Mouse (Mus musculus): ENCODE measurements around the gene Uimc1.

Uimc1 gene

GRCm38 (mm10) chr13:55058042-55058441 is 42.1 kb downstream of the Uimc1 start:
- in situ Hi-C loops (cut with MboI, MseI): no loop called here

- in situ Hi-C loops (cut with MboI, MseI): no loop called here
Measured at GRCm38 (mm10) chr13:55047706-55048105, 52.4 kb downstream of the Uimc1 start.

- in situ Hi-C loops (cut with MboI, MseI): no loop called here
Measured at GRCm38 (mm10) chr13:55040016-55040415, 60.1 kb downstream of the Uimc1 start.

- in situ Hi-C loops (cut with MboI, MseI): no loop called here
Measured at GRCm38 (mm10) chr13:55024215-55024614, 75.9 kb downstream of the Uimc1 start.

GRCm38 (mm10) chr13:55022715-55023114 is 77.4 kb downstream of the Uimc1 start:
- in situ Hi-C loops (cut with MboI, MseI): no loop called here

GRCm38 (mm10) chr13:55022256-55022655 is 77.8 kb downstream of the Uimc1 start:
- in situ Hi-C loops (cut with MboI, MseI): no loop called here

- in situ Hi-C loops (cut with MboI, MseI): no loop called here
Measured at GRCm38 (mm10) chr13:55021194-55021779, 78.8 kb downstream of the Uimc1 start, which contains the start of gene Hk3. Gene Hk3, minus strand, starts transcription at chr13:55021385.

- in situ Hi-C loops (cut with MboI, MseI): no loop called here
Measured at GRCm38 (mm10) chr13:55020051-55020450, 80.0 kb downstream of the Uimc1 start.

- in situ Hi-C loops (cut with MboI, MseI): no loop called here
Measured at GRCm38 (mm10) chr13:55019181-55019580, 80.9 kb downstream of the Uimc1 start.

GRCm38 (mm10) chr13:55018700-55019099 is 81.4 kb downstream of the Uimc1 start:
- in situ Hi-C loops (cut with MboI, MseI): no loop called here

GRCm38 (mm10) chr13:55017898-55018599 is 82.1 kb downstream of the Uimc1 start:
- in situ Hi-C loops (cut with MboI, MseI): no loop called here

GRCm38 (mm10) chr13:55017154-55017897 is 82.8 kb downstream of the Uimc1 start:
- in situ Hi-C loops (cut with MboI, MseI): no loop called here

GRCm38 (mm10) chr13:55014451-55014850 is 85.6 kb downstream of the Uimc1 start:
- in situ Hi-C loops (cut with MboI, MseI): no loop called here

- in situ Hi-C loops (cut with MboI, MseI): no loop called here
Measured at GRCm38 (mm10) chr13:55013702-55014344, 86.3 kb downstream of the Uimc1 start.

- in situ Hi-C loops (cut with MboI, MseI): no loop called here
Measured at GRCm38 (mm10) chr13:55011981-55012478, 88.1 kb downstream of the Uimc1 start.

- in situ Hi-C loops (cut with MboI, MseI): no loop called here
Measured at GRCm38 (mm10) chr13:55011103-55011502, 89.0 kb downstream of the Uimc1 start.

GRCm38 (mm10) chr13:55008589-55008988 is 91.5 kb downstream of the Uimc1 start:
- in situ Hi-C loops (cut with MboI, MseI): no loop called here

GRCm38 (mm10) chr13:55006415-55006742 is 93.7 kb downstream of the Uimc1 start:
- in situ Hi-C loops (cut with MboI, MseI): no loop called here

GRCm38 (mm10) chr13:55005691-55006414 is 94.2 kb downstream of the Uimc1 start:
- in situ Hi-C loops (cut with MboI, MseI): no loop called here

GRCm38 (mm10) chr13:55004646-55005045 is 95.5 kb downstream of the Uimc1 start:
- in situ Hi-C loops (cut with MboI, MseI): no loop called here

GRCm38 (mm10) chr13:55002090-55002489 is 98.0 kb downstream of the Uimc1 start:
- in situ Hi-C loops (cut with MboI, MseI): no loop called here

Data from T-helper 17 cell (primary cell).